Mouse (Mus musculus): ENCODE measurements around the gene Klk4.

DNA sequence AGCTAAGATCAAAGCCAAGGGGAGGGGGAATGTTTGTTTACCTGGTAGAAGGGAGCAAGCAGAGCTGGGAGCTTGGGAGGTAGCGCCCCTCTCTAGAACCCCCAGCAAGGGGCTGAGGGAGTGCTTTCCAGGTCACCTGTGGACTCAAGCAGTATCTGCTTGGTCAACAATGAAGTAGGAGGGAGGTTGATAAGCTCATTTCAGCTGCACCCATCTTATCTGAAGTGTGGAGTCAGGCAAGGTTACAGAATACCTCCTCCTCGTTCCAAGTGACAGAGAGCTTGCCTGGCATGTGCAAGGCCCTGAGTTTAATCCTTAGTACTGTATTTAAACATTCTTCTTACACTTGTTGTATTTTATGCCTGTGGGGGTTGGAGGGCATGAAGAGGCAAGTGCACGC lies 25.3 kb upstream of the Klk4 start:
- no peak for TF ChIP-seq EP300 (IDR thresholded peaks at IDR 0.05; ENCODE audit: low read depth)
- no peak for TF ChIP-seq CTCF (IDR thresholded peaks at IDR 0.05; ENCODE audit: low read depth)
